Mouse (Mus musculus): ENCODE data around the gene Etv2.

GRCm38 (mm10) chr7:30604944-30605343 lies 30.7 kb downstream of the Etv2 start:
- no peak for TF ChIP-seq CTCF (IDR thresholded peaks at IDR 0.05; ENCODE audit: extremely low read depth, insufficient read depth, low read length)
- TF ChIP-seq POLR2A (IDR thresholded peaks at IDR 0.05; ENCODE audit: extremely low read depth, insufficient read depth, low read length): no peak

All from cortical plate, adult 2 months (tissue).